Mouse (Mus musculus): Measurements from ENCODE around the gene Armh3. TPM values are rescaled to one million over a fixed set of nuclear protein-coding genes. Genes with fewer than 3 reads are reported as not detected.

Armh3 gene
- polyA plus RNA-seq, 1 experiment: 5.7 TPM

DNA sequence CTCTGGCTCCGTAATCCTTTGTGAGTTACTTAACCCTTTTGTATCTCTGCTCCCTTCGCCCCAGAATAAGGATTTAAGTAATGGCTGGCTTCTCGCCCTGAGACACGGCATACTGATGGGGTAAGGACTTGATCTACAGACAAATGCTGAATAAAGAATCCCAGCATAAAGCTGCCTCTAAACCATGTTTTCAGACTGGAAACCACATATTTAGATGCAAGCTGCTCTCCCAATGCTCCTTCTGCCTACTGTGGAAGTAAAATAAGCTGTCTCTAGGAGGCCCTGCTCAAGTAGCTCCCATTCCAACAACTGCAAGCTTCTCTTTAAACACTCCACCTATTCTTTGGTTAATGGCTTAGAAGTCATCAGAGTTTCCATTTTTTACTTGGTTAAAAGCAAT lies 81.8 kb downstream of the Armh3 start:
- H3K4me1 ChIP-seq (ENCODE audit: control insufficient read depth, insufficient read depth, low read length): no peaks in the 10 kb centered on the region; the same call in 1 of the 2 replicates
- no peak overlapping the region; the same call in 1 of the 2 replicates for H3K27ac ChIP-seq (ENCODE audit: control insufficient read depth, insufficient read depth, low read depth, low read length)
- no peak for TF ChIP-seq CTCF (IDR thresholded peaks at IDR 0.05; ENCODE audit: control insufficient read depth, insufficient read depth, insufficient replicate concordance, low read depth, low read length)
- no peak for TF ChIP-seq POLR2A (IDR thresholded peaks at IDR 0.05; ENCODE audit: control insufficient read depth, low read depth, low read length)
- H3K4me3 ChIP-seq (ENCODE audit: control insufficient read depth, low read depth, low read length): no peak overlapping the region
- H3K27me3 ChIP-seq (ENCODE audit: control insufficient read depth, insufficient read depth, low read length): no peaks in the 10 kb centered on the region
- H3K36me3 ChIP-seq (ENCODE audit: control insufficient read depth, insufficient read depth, low read length): no peaks in the 10 kb centered on the region

DNA sequence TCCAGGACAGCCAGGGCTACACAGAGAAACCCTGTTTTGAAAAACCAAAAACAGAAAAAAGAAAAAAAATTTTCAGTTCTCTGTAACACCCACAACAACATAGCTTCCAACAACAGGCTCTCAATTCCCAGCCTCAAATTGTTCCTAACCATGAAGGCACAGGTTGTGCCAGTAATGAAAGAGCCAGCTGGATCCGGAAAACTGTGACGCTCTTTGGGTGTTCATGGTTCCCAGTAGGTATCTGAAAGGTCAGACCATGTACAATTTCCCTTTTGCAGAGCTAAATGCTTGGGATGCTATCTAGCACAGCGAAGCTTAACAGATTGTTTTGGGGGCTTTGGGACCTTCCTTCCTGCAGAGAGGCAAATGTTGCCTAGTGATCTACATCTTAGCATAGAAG lies 82.3 kb downstream of the Armh3 start:
- Histone ChIP-seq H3K36me3 (ENCODE audit: control insufficient read depth, insufficient read depth, low read length) (no peaks in the 10 kb centered on the region), H3K27me3 (ENCODE audit: control insufficient read depth, insufficient read depth, low read length) (no peaks in the 10 kb centered on the region), H3K27ac (ENCODE audit: control insufficient read depth, insufficient read depth, low read depth, low read length) (no peak overlapping the region), H3K4me1 (ENCODE audit: control insufficient read depth, insufficient read depth, low read length) (no peaks in the 10 kb centered on the region; the same call in 1 of the 2 replicates), H3K4me3 (ENCODE audit: control insufficient read depth, low read depth, low read length) (no peak overlapping the region)
- TF ChIP-seq CTCF (IDR thresholded peaks at IDR 0.05; ENCODE audit: control insufficient read depth, insufficient read depth, insufficient replicate concordance, low read depth, low read length) (no peak), POLR2A (IDR thresholded peaks at IDR 0.05; ENCODE audit: control insufficient read depth, low read depth, low read length) (no peak)

DNA sequence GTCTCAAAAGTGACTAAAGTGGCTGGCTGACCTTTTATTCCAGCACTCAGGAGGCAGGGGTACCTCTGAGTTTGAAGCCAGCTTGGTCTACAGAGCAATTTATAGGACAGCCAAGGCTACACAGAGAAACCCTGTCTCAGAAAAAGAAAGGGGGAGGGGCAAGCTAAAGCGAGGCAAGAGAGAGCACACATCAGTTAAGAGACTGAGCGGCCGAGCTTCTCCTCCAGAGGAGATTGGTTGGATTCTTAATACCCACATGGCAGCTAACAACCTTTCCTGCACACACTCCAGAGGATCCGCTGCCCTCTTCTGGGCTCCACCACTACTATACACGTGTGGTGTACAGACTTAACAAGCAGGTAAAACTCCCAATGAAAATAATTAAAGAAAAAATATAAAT lies 85.3 kb downstream of the Armh3 start:
- Histone ChIP-seq H3K36me3 (ENCODE audit: control insufficient read depth, insufficient read depth, low read length) (no peaks in the 10 kb centered on the region), H3K4me1 (ENCODE audit: control insufficient read depth, insufficient read depth, low read length) (no peaks in the 10 kb centered on the region; the same call in 1 of the 2 replicates), H3K27ac (ENCODE audit: control insufficient read depth, insufficient read depth, low read depth, low read length) (no peak overlapping the region), H3K27me3 (ENCODE audit: control insufficient read depth, insufficient read depth, low read length) (no peaks in the 10 kb centered on the region), H3K4me3 (ENCODE audit: control insufficient read depth, low read depth, low read length) (no peak overlapping the region)
- TF ChIP-seq CTCF (IDR thresholded peaks at IDR 0.05; ENCODE audit: control insufficient read depth, insufficient read depth, insufficient replicate concordance, low read depth, low read length) (no peak), POLR2A (IDR thresholded peaks at IDR 0.05; ENCODE audit: control insufficient read depth, low read depth, low read length) (no peak)

DNA sequence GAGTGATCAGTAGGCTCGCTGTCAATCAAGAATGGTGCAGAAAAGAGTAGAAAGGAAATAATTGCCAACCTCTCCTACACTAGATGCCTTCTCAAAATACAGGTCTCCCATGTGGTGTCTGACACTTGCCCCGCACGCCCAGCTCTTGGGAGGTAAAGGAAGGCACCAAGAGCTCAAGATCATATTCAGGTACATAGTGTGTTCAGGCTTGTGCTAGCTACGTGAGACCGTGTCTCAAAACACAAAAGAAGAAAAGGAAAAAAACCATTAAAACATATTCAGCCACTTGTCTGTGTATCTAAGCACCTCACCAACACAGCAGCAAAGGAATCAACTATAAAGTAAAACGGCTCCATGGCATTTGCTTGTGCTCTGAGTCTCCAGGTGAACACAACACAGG lies 85.9 kb downstream of the Armh3 start:
- H3K4me1 ChIP-seq (ENCODE audit: control insufficient read depth, insufficient read depth, low read length): no peaks in the 10 kb centered on the region
- H3K4me3 ChIP-seq (ENCODE audit: control insufficient read depth, low read depth, low read length): no peak overlapping the region
- TF ChIP-seq CTCF (IDR thresholded peaks at IDR 0.05; ENCODE audit: control insufficient read depth, insufficient read depth, insufficient replicate concordance, low read depth, low read length) (no peak), POLR2A (IDR thresholded peaks at IDR 0.05; ENCODE audit: control insufficient read depth, low read depth, low read length) (no peak)
- H3K36me3 ChIP-seq (ENCODE audit: control insufficient read depth, insufficient read depth, low read length): no peaks in the 10 kb centered on the region
- no peak overlapping the region for H3K27ac ChIP-seq (ENCODE audit: control insufficient read depth, insufficient read depth, low read depth, low read length)
- H3K27me3 ChIP-seq (ENCODE audit: control insufficient read depth, insufficient read depth, low read length): no peaks in the 10 kb centered on the region

DNA sequence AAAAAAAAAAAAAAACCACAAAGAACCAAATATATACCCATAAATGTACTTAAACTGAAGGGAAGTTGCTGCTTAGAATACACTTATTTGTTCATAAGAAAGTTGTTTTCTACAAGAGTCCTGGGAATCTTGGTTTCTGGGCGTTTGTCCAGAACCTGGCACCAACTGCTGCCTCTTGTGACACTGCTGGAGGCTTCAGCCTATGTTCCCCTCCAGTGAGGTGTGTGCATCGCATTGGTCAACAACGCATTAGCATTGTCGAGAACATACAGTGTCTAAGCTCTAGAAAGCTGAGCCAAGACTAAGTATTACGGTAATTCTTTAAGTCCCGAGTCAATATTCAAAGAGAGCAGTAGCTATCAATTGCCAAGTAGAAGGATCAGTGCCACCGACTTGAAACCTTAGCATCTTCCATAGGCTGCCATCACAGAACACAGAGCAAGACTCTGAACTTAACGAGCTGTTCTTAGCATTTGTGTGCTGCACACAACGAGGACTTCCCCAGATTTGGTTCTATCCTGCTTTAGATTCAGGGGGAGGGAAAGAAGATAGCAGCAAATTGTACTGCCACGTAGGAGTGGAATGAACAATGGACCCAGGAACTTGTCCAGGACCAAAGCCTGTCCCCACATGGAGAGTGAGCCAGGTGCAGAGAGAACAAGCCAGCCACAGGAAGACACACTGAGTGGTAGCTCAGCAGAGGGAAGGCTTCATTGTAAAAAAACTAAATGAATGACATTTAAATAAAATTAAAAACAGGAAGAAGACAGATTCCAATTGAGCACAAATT lies 86.9 kb downstream of the Armh3 start:
- Histone ChIP-seq H3K36me3 (ENCODE audit: control insufficient read depth, insufficient read depth, low read length) (no peaks in the 10 kb centered on the region), H3K27ac (ENCODE audit: control insufficient read depth, insufficient read depth, low read depth, low read length) (no peak overlapping the region), H3K4me1 (ENCODE audit: control insufficient read depth, insufficient read depth, low read length) (no peaks in the 10 kb centered on the region), H3K27me3 (ENCODE audit: control insufficient read depth, insufficient read depth, low read length) (no peaks in the 10 kb centered on the region), H3K4me3 (ENCODE audit: control insufficient read depth, low read depth, low read length) (no peak overlapping the region)
- TF ChIP-seq CTCF (IDR thresholded peaks at IDR 0.05; ENCODE audit: control insufficient read depth, insufficient read depth, insufficient replicate concordance, low read depth, low read length) (no peak), POLR2A (IDR thresholded peaks at IDR 0.05; ENCODE audit: control insufficient read depth, low read depth, low read length) (no peak)

DNA sequence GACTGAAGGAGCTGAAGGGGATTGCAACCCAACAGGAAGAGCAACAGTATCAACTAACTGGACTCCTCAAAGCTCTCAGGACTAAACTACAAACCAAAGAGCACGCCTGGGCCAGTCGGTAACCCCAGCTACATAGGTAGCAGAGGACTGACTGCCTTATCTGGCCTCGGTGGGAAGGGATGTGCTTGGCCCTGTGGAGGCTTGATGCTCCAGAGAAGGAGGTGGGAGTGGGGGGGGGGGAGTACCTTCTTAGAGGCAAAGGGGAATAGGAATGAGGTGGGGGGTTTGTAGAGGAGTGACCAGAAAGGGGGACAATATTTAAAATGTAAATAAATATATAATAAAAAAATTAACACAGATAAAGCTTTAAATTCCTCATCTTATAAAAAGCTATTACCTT lies 90.0 kb downstream of the Armh3 start:
- Histone ChIP-seq H3K27me3 (ENCODE audit: control insufficient read depth, insufficient read depth, low read length) (no peaks in the 10 kb centered on the region), H3K36me3 (ENCODE audit: control insufficient read depth, insufficient read depth, low read length) (no peaks in the 10 kb centered on the region), H3K4me1 (ENCODE audit: control insufficient read depth, insufficient read depth, low read length) (no peaks in the 10 kb centered on the region), H3K4me3 (ENCODE audit: control insufficient read depth, low read depth, low read length) (no peak overlapping the region), H3K27ac (ENCODE audit: control insufficient read depth, insufficient read depth, low read depth, low read length) (no peak overlapping the region)
- no peak for TF ChIP-seq CTCF (IDR thresholded peaks at IDR 0.05; ENCODE audit: control insufficient read depth, insufficient read depth, insufficient replicate concordance, low read depth, low read length)
- TF ChIP-seq POLR2A (IDR thresholded peaks at IDR 0.05; ENCODE audit: control insufficient read depth, low read depth, low read length): no peak

DNA sequence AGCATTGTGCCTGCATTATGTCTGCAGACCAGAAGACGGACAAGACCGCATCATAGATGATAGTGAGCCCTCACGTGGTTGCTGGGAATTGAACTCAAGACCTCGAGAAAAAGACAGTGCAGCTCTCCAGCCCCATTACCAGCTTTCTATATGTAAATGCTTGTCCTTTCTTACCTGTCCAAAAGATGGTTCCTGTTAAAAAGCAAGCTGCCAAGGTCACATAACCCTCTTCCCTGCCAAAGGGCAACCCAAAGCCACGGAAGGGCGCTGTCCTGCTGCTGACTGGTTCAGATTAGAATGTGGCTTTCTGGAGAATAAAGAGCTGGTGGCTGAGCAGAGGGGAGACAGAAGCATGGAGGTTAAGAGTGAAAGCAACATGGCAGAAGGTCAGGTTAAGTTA lies 90.9 kb downstream of the Armh3 start:
- H3K27ac ChIP-seq (ENCODE audit: control insufficient read depth, insufficient read depth, low read depth, low read length): no peak overlapping the region
- no peaks in the 10 kb centered on the region for H3K4me1 ChIP-seq (ENCODE audit: control insufficient read depth, insufficient read depth, low read length)
- H3K36me3 ChIP-seq (ENCODE audit: control insufficient read depth, insufficient read depth, low read length): no peaks in the 10 kb centered on the region
- TF ChIP-seq CTCF (IDR thresholded peaks at IDR 0.05; ENCODE audit: control insufficient read depth, insufficient read depth, insufficient replicate concordance, low read depth, low read length) (no peak), POLR2A (IDR thresholded peaks at IDR 0.05; ENCODE audit: control insufficient read depth, low read depth, low read length) (no peak)
- H3K4me3 ChIP-seq (ENCODE audit: control insufficient read depth, low read depth, low read length): no peak overlapping the region
- no peaks in the 10 kb centered on the region for H3K27me3 ChIP-seq (ENCODE audit: control insufficient read depth, insufficient read depth, low read length)

Data from testis, adult 2 months (tissue).